Mouse (Mus musculus): ENCODE results near the gene Bpgm.

DNA sequence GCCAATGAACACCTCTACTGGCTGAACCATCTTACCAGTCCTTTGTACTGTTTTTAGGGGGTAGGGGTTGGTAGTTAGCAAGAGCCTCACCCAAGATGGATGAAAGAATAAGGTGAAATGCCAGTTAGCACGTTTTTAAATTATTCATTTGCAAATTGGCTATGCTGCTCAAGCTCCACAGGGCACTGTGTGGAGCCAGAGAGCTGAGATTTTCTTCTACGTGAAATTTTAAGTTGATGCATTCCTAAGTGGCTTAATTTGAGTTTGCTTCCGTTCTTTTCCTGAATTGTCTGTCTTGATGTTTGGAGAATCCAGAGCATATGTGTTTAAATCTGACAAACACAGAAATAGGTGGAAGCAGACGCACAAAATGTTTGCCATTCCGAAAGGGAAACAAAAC is 38.6 kb downstream of the Bpgm start:
- no peak for TF ChIP-seq POLR2A (IDR thresholded peaks at IDR 0.05; ENCODE audit: low read depth, low read length)
- no peak for TF ChIP-seq CTCF (IDR thresholded peaks at IDR 0.05; ENCODE audit: extremely low read depth, insufficient read length, insufficient replicate concordance, low read depth, low read length)
